Mouse (Mus musculus) kidney, adult 10 weeks (tissue): Measurements from ENCODE around the gene Gm5916. TPM values are rescaled to one million over a fixed set of nuclear protein-coding genes. Genes with fewer than 3 reads are reported as not detected.

Experiments used
- polyA plus RNA-seq: library from polyadenylated mRNA; stranded (reverse); fragments of 350-450 nt; fragmentation: Illumina TruSeq; extraction: RNeasy Lipid Tissue Mini Kit (QIAGEN cat#74804); gene quantifications from one replicate; pipeline ENCODE4 v1.2.3, GENCODE M21; 2014; ENCODE audit warnings: low read depth, low replicate concordance

The Gm5916 gene
- not detected for polyA plus RNA-seq

GRCm38 (mm10) chr9:36128679-36129078 lies at the start of gene Gm5916:
Gm5916 (minus strand) TSS chr9:36128779.

Other genes starting within 250 kb of the Gm5916 start
- gene 9230113P08Rik, start 220.4 kb downstream of the Gm5916 start, polyA plus RNA-seq = not detected